Mouse (Mus musculus): Measurements from ENCODE around the gene Vsx1. TPM values are rescaled to one million over a fixed set of nuclear protein-coding genes. Genes with fewer than 3 reads are reported as not detected.

Vsx1 gene
- polyA plus RNA-seq, 1 experiment: not detected

- H3K36me3 ChIP-seq (ENCODE audit: control insufficient read depth, insufficient read depth): no peaks in the 10 kb centered on the region
Observed at GRCm38 (mm10) chr2:150655290-150655689, 33.9 kb downstream of the Vsx1 start.

GRCm38 (mm10) chr2:150654814-150655213 lies 34.3 kb downstream of the Vsx1 start:
- TF ChIP-seq CTCF (IDR thresholded peaks at IDR 0.05; ENCODE audit: control insufficient read depth, insufficient read depth, insufficient read length) (no peak), CEBPB (IDR thresholded peaks at IDR 0.05; ENCODE audit: low read depth) (no peak), MYOD1 (IDR thresholded peaks at IDR 0.05; ENCODE audit: control insufficient read depth, insufficient read length, low read depth) (no peak), USF1 (IDR thresholded peaks at IDR 0.05; ENCODE audit: low read depth) (no peak), FOSL1 (IDR thresholded peaks at IDR 0.05; ENCODE audit: insufficient read depth, low read length, poor library complexity, severe bottlenecking) (no peak), MYOG (IDR thresholded peaks at IDR 0.05; ENCODE audit: control insufficient read depth, extremely low read depth, insufficient read length) (no peak), MAX (IDR thresholded peaks at IDR 0.05) (no peak)
- Histone ChIP-seq H3K79me2 (ENCODE audit: control insufficient read depth, insufficient read depth) (no peaks in the 10 kb centered on the region), H3K36me3 (ENCODE audit: control insufficient read depth, insufficient read depth) (no peaks in the 10 kb centered on the region), H3ac (ENCODE audit: control insufficient read depth, insufficient read length, low read depth) (no peak overlapping the region), H3K79me3 (ENCODE audit: low read depth) (no peaks in the 10 kb centered on the region), H3K27me3 (ENCODE audit: control insufficient read depth, insufficient read depth, insufficient read length) (no peaks in the 10 kb centered on the region), H3K4me3 (ENCODE audit: insufficient read depth, poor library complexity, severe bottlenecking) (no peak overlapping the region)

More at GRCm38 (mm10) chr2:150655290-150655689, 33.9 kb downstream of the Vsx1 start:
- H3K79me3 ChIP-seq (ENCODE audit: low read depth): no peaks in the 10 kb centered on the region
- no peaks in the 10 kb centered on the region for H3K27me3 ChIP-seq (ENCODE audit: control insufficient read depth, insufficient read depth, insufficient read length)
- TF ChIP-seq MYOG (IDR thresholded peaks at IDR 0.05; ENCODE audit: control insufficient read depth, extremely low read depth, insufficient read length) (no peak), FOSL1 (IDR thresholded peaks at IDR 0.05; ENCODE audit: insufficient read depth, low read length, poor library complexity, severe bottlenecking) (no peak), USF1 (IDR thresholded peaks at IDR 0.05; ENCODE audit: low read depth) (no peak), MAX (IDR thresholded peaks at IDR 0.05) (no peak), MYOD1 (IDR thresholded peaks at IDR 0.05; ENCODE audit: control insufficient read depth, insufficient read length, low read depth) (no peak), CTCF (IDR thresholded peaks at IDR 0.05; ENCODE audit: control insufficient read depth, insufficient read depth, insufficient read length) (no peak), CEBPB (IDR thresholded peaks at IDR 0.05; ENCODE audit: low read depth) (no peak)
- H3ac ChIP-seq (ENCODE audit: control insufficient read depth, insufficient read length, low read depth): no peak overlapping the region
- no peaks in the 10 kb centered on the region for H3K79me2 ChIP-seq (ENCODE audit: control insufficient read depth, insufficient read depth)
- no peak overlapping the region for H3K4me3 ChIP-seq (ENCODE audit: insufficient read depth, poor library complexity, severe bottlenecking)

GRCm38 (mm10) chr2:150651366-150651765 lies 37.8 kb downstream of the Vsx1 start:
- Histone ChIP-seq H3K36me3 (ENCODE audit: control insufficient read depth, insufficient read depth) (no peaks in the 10 kb centered on the region), H3K4me3 (ENCODE audit: insufficient read depth, poor library complexity, severe bottlenecking) (no peak overlapping the region), H3K79me3 (ENCODE audit: low read depth) (no peaks in the 10 kb centered on the region), H3K79me2 (ENCODE audit: control insufficient read depth, insufficient read depth) (no peaks in the 10 kb centered on the region), H3ac (ENCODE audit: control insufficient read depth, insufficient read length, low read depth) (no peak overlapping the region), H3K27me3 (ENCODE audit: control insufficient read depth, insufficient read depth, insufficient read length) (no peaks in the 10 kb centered on the region)
- no peak for TF ChIP-seq CTCF (IDR thresholded peaks at IDR 0.05; ENCODE audit: control insufficient read depth, insufficient read depth, insufficient read length)
- TF ChIP-seq MYOG (IDR thresholded peaks at IDR 0.05; ENCODE audit: control insufficient read depth, extremely low read depth, insufficient read length): no peak
- TF ChIP-seq MAX (IDR thresholded peaks at IDR 0.05): no peak
- TF ChIP-seq USF1 (IDR thresholded peaks at IDR 0.05; ENCODE audit: low read depth): no peak
- no peak for TF ChIP-seq FOSL1 (IDR thresholded peaks at IDR 0.05; ENCODE audit: insufficient read depth, low read length, poor library complexity, severe bottlenecking)
- TF ChIP-seq MYOD1 (IDR thresholded peaks at IDR 0.05; ENCODE audit: control insufficient read depth, insufficient read length, low read depth): no peak
- no peak for TF ChIP-seq CEBPB (IDR thresholded peaks at IDR 0.05; ENCODE audit: low read depth)

- TF ChIP-seq CEBPB (IDR thresholded peaks at IDR 0.05; ENCODE audit: low read depth) (no peak), MAX (IDR thresholded peaks at IDR 0.05) (no peak), USF1 (IDR thresholded peaks at IDR 0.05; ENCODE audit: low read depth) (no peak), FOSL1 (IDR thresholded peaks at IDR 0.05; ENCODE audit: insufficient read depth, low read length, poor library complexity, severe bottlenecking) (no peak), MYOG (IDR thresholded peaks at IDR 0.05; ENCODE audit: control insufficient read depth, extremely low read depth, insufficient read length) (no peak), CTCF (IDR thresholded peaks at IDR 0.05; ENCODE audit: control insufficient read depth, insufficient read depth, insufficient read length) (no peak), MYOD1 (IDR thresholded peaks at IDR 0.05; ENCODE audit: control insufficient read depth, insufficient read length, low read depth) (no peak)
- no peaks in the 10 kb centered on the region for H3K79me2 ChIP-seq (ENCODE audit: control insufficient read depth, insufficient read depth)
- H3K79me3 ChIP-seq (ENCODE audit: low read depth): no peaks in the 10 kb centered on the region
- H3K4me3 ChIP-seq (ENCODE audit: insufficient read depth, poor library complexity, severe bottlenecking): no peak overlapping the region
- no peak overlapping the region for H3ac ChIP-seq (ENCODE audit: control insufficient read depth, insufficient read length, low read depth)
- H3K27me3 ChIP-seq (ENCODE audit: control insufficient read depth, insufficient read depth, insufficient read length): no peaks in the 10 kb centered on the region
- no peaks in the 10 kb centered on the region for H3K36me3 ChIP-seq (ENCODE audit: control insufficient read depth, insufficient read depth)
Observed at GRCm38 (mm10) chr2:150650511-150651074, 38.6 kb downstream of the Vsx1 start.

GRCm38 (mm10) chr2:150648300-150648895 lies 40.8 kb downstream of the Vsx1 start:
- Histone ChIP-seq H3K27me3 (ENCODE audit: control insufficient read depth, insufficient read depth, insufficient read length) (no peaks in the 10 kb centered on the region), H3K79me2 (ENCODE audit: control insufficient read depth, insufficient read depth) (no peaks in the 10 kb centered on the region), H3K36me3 (ENCODE audit: control insufficient read depth, insufficient read depth) (no peaks in the 10 kb centered on the region), H3ac (ENCODE audit: control insufficient read depth, insufficient read length, low read depth) (no peak overlapping the region), H3K4me3 (ENCODE audit: insufficient read depth, poor library complexity, severe bottlenecking) (no peak overlapping the region), H3K79me3 (ENCODE audit: low read depth) (no peaks in the 10 kb centered on the region)
- no peak for TF ChIP-seq MYOD1 (IDR thresholded peaks at IDR 0.05; ENCODE audit: control insufficient read depth, insufficient read length, low read depth)
- TF ChIP-seq CTCF (IDR thresholded peaks at IDR 0.05; ENCODE audit: control insufficient read depth, insufficient read depth, insufficient read length): no peak
- no peak for TF ChIP-seq FOSL1 (IDR thresholded peaks at IDR 0.05; ENCODE audit: insufficient read depth, low read length, poor library complexity, severe bottlenecking)
- TF ChIP-seq CEBPB (IDR thresholded peaks at IDR 0.05; ENCODE audit: low read depth): no peak
- no peak for TF ChIP-seq MYOG (IDR thresholded peaks at IDR 0.05; ENCODE audit: control insufficient read depth, extremely low read depth, insufficient read length)
- no peak for TF ChIP-seq USF1 (IDR thresholded peaks at IDR 0.05; ENCODE audit: low read depth)
- no peak for TF ChIP-seq MAX (IDR thresholded peaks at IDR 0.05)

Measured in C2C12 (cell line).